ENCODE assay signal across 9 mouse cellular contexts in genomic region chr2:27572928-27573627, GRCm38 (mm10). TPM values are rescaled to one million over a fixed set of nuclear protein-coding genes. Genes with fewer than 3 reads are reported as not detected.
DNase-seq lines count a peak whose midpoint lies in the region; ATAC-seq lines count a peak whose summit lies in the region.
"Had no signal": no experiment of that assay in that cellular context is flagged by ENCODE, and none has a peak within 500 bp of the region (broad histone marks: within the 10 kb centered on the region; RNA-seq: fewer than 3 reads in every experiment).

No protein-coding gene starts in this region.

- H3K4me1 ChIP-seq in intestine, embryonic 14.5 days (replicated peaks; ENCODE audit: control insufficient read depth, insufficient read depth, low read length), result peaks cover 16% of the 10 kb centered on the region
- H3K4me1 ChIP-seq in midbrain, embryonic 13.5 days (replicated peaks), result peaks cover 21% of the 10 kb centered on the region

- no peak for ATAC-seq in CD4-positive, CD25-positive, alpha-beta regulatory T cell, adult 4 months
- ATAC-seq in intestine, embryonic 14.5 days (replicated peaks; ENCODE audit: low FRiP score, low TSS enrichment, low read depth), result peak; percentile 69; the same call in 1 of the 2 replicates
- ATAC-seq in midbrain, embryonic 13.5 days, result peak; percentile 90
- no peak for ATAC-seq in monocyte, adult 5-6 weeks (replicated peaks; ENCODE audit: insufficient number of reproducible peaks, low FRiP score, low TSS enrichment, poor library complexity, severe bottlenecking)

- WGBS in intestine, embryonic 14.5 days, result 54% methylated on average over 18 of the region's 18 CpGs
- 30% methylated on average over 18 of the region's 18 CpGs for WGBS in midbrain, embryonic 13.5 days

- DNase-seq in CD4-positive, CD25-positive, alpha-beta regulatory T cell, adult 2 months (ENCODE audit: low read depth, low spot score), result peak; percentile 24
- DNase-seq in embryo, embryonic 11 days, result peak; percentile 75
- peak; percentile 31 to 58 for DNase-seq in gastrocnemius, postnatal 36 days
- peak; percentile 73 for DNase-seq in intestine, embryonic 14.5 days (ENCODE audit: low spot score)
- peak; percentile 67 to 85 for DNase-seq in left cerebral cortex, adult 9 months (ENCODE audit: low spot score in 2 of 2)

- H3K27ac ChIP-seq in intestine, embryonic 14.5 days (ENCODE audit: low read depth), result peak overlapping the region; percentile 5; the same call in 1 of the 2 replicates
- H3K27ac ChIP-seq in midbrain, embryonic 13.5 days, result peak overlapping the region; percentile 76
- H3K27ac ChIP-seq: liver, embryonic 15.5 days had no signal

- H3K36me3 ChIP-seq in intestine, embryonic 14.5 days (ENCODE audit: control insufficient read depth, insufficient read depth, low read length), result no peaks in the 10 kb centered on the region
- no peaks in the 10 kb centered on the region for H3K36me3 ChIP-seq in midbrain, embryonic 13.5 days
- H3K36me3 ChIP-seq: liver, embryonic 15.5 days had no signal

- intact Hi-C loops in gastrocnemius, postnatal 36 days (cut with DNase I), result no loop called here

- no peak overlapping the region for H3K4me3 ChIP-seq in intestine, embryonic 14.5 days (ENCODE audit: low read depth, low read length)
- H3K4me3 ChIP-seq in midbrain, embryonic 13.5 days (replicated peaks), result no peak overlapping the region
- H3K4me3 ChIP-seq: liver, embryonic 15.5 days had no signal

- 0 out of 2 replicates have a peak overlapping the region, but pooled peaks have one; percentile 9 for H3K4me2 ChIP-seq in intestine, embryonic 14.5 days (ENCODE audit: low read length)
- H3K4me2 ChIP-seq in midbrain, embryonic 13.5 days (replicated peaks), result peak overlapping the region; percentile 30
- H3K4me2 ChIP-seq: liver, embryonic 15.5 days had no signal

- H3K9me3 ChIP-seq in intestine, embryonic 14.5 days (ENCODE audit: control insufficient read depth, low read length), result no peaks in the 10 kb centered on the region
- H3K9me3 ChIP-seq in midbrain, embryonic 13.5 days, result no peaks in the 10 kb centered on the region
- H3K9me3 ChIP-seq: liver, embryonic 15.5 days had no signal

- no peaks in the 10 kb centered on the region for H3K27me3 ChIP-seq in intestine, embryonic 14.5 days (replicated peaks; ENCODE audit: control insufficient read depth, insufficient read depth, low read length)
- H3K27me3 ChIP-seq in midbrain, embryonic 13.5 days, result peaks cover 22% of the 10 kb centered on the region
- H3K27me3 ChIP-seq: liver, embryonic 15.5 days had no signal

- H3K9ac ChIP-seq in intestine, embryonic 14.5 days (ENCODE audit: low read length), result no peak overlapping the region
- no peak overlapping the region for H3K9ac ChIP-seq in midbrain, embryonic 13.5 days (replicated peaks)
- H3K9ac ChIP-seq: liver, embryonic 15.5 days had no signal

RNA-seq across cellular contexts. Expression of gene Wdr5, which starts 58.1 kb away (rescaled TPM):
- polyA plus RNA-seq in CD4-positive, CD25-positive, alpha-beta regulatory T cell, adult 4 months (2017; shearing (Covaris generic)), result 10 to 100 TPM; 15.6 to 17.1 TPM
- total RNA-seq in gastrocnemius, postnatal 36 days (2021), result 10 to 100 TPM; 14.5 to 16.8 TPM
- polyA plus RNA-seq in intestine, embryonic 14.5 days (2014; fragmentation: Nextera tagmentation; extraction: Ambion mirVana), result 58.3 and 61.7 TPM in 2 replicates
- polyA plus RNA-seq in midbrain, embryonic 13.5 days (2015; fragmentation: Nextera tagmentation; extraction: Ambion mirVana), result 46.6 and 49.1 TPM in 2 replicates
- total RNA-seq in monocyte, adult 5-6 weeks (2017), result 28.3 to 50.1 TPM (median 31.0 TPM) in 3 replicates

Comparison
In these comparisons a context has a peak if more than half of its experiments do, and no peak if none do; other contexts are left out.
1. DNase-seq: peak in every context shown above with its lines; median percentile 76 in left cerebral cortex, adult 9 months; 75 in embryo, embryonic 11 days; 73 in intestine, embryonic 14.5 days; 44 in gastrocnemius, postnatal 36 days; 24 in CD4-positive, CD25-positive, alpha-beta regulatory T cell, adult 2 months.
2. ATAC-seq: peak in intestine, embryonic 14.5 days (single experiment) and midbrain, embryonic 13.5 days (single experiment); none in CD4-positive, CD25-positive, alpha-beta regulatory T cell, adult 4 months (single experiment) and monocyte, adult 5-6 weeks (single experiment).